Mouse (Mus musculus) adrenal gland, postnatal 4 days (tissue): ENCODE measurements around the gene Moap1. TPM values are rescaled to one million over a fixed set of nuclear protein-coding genes. Genes with fewer than 3 reads are reported as not detected.

Experiments used
- total RNA-seq, 2 experiments: library from RNA; stranded (reverse); gene quantifications; 2 replicates each; pipeline ENCODE4 v1.2.3; 2021

Moap1 gene
- total RNA-seq, 2 experiments from 2014 or later = 10.1 to 12.2 TPM

Other genes with a start within 250 kb of the Moap1 start
- gene Chga, start 188.7 kb downstream of the Moap1 start, total RNA-seq = 1,000 to 10,000 TPM; 1,913 to 1,920 TPM
- 10 to 100 TPM; 46.6 to 57.7 TPM for gene Itpk1, start 38.7 kb downstream of the Moap1 start, total RNA-seq
- 1 to 10 TPM; 4.5 to 4.8 TPM for gene Tmem251, start 101 bp upstream of the Moap1 start, total RNA-seq
- gene Gm28051, start 14.1 kb upstream of the Moap1 start, total RNA-seq = not detected
- gene Gon7, start 14.1 kb upstream of the Moap1 start, total RNA-seq = 10 to 100 TPM; 11.9 to 16.8 TPM
- 10 to 100 TPM; 48.8 to 49.9 TPM for gene Ubr7, start 14.3 kb upstream of the Moap1 start, total RNA-seq
- gene Gm20604, start 15.0 kb upstream of the Moap1 start, total RNA-seq = 1 to 10 TPM; 6.9 to 7.1 TPM
- gene Btbd7, start 134.8 kb upstream of the Moap1 start, total RNA-seq = 10 to 100 TPM; 52.5 to 54.0 TPM
- not detected for gene Cox8c, start 155.7 kb upstream of the Moap1 start, total RNA-seq
- gene Unc79, start 205.2 kb upstream of the Moap1 start, total RNA-seq = 1 to 10 TPM; 8.2 to 8.7 TPM